Mouse (Mus musculus) embryonic facial prominence, embryonic 13.5 days (tissue): Measurements from ENCODE around the gene Fkbp7. TPM values are rescaled to one million over a fixed set of nuclear protein-coding genes. Genes with fewer than 3 reads are reported as not detected.

Experiments
- ATAC-seq: fragments of 200-750 bp; cut with Nextera tagmentation; 2 replicates; pipeline ENCODE4 v1.8.0; 2017; ENCODE audit warnings: low read depth; ENCODE audit not compliant: insufficient number of reproducible peaks, insufficient read depth, low FRiP score, low TSS enrichment
- H3K27ac ChIP-seq: fragments of 300-500 bp; sonication (generic); 2 replicates; pipeline ENCODE4 v1.5.1; 2015; ENCODE audit warnings: moderate library complexity, mild to moderate bottlenecking, inconsistent platforms
- H3K27me3 ChIP-seq: fragments of 300-500 bp; sonication (generic); 2 replicates; pipeline ENCODE4 v1.6.1; 2015; ENCODE audit warnings: mild to moderate bottlenecking, inconsistent platforms
- H3K36me3 ChIP-seq: fragments of 300-500 bp; sonication (generic); 2 replicates; pipeline ENCODE4 v1.6.1; 2015; ENCODE audit warnings: mild to moderate bottlenecking, inconsistent platforms
- H3K4me1 ChIP-seq: fragments of 300-500 bp; sonication (generic); 2 replicates; pipeline ENCODE4 v1.6.1; 2015; ENCODE audit warnings: inconsistent platforms
- H3K4me2 ChIP-seq: fragments of 300-500 bp; sonication (generic); 2 replicates; pipeline ENCODE4 v1.6.1; 2015; ENCODE audit warnings: moderate library complexity, mild to moderate bottlenecking, inconsistent platforms
- H3K4me3 ChIP-seq: fragments of 300-500 bp; sonication (generic); 2 replicates; pipeline ENCODE4 v1.5.1; 2015; ENCODE audit warnings: mild to moderate bottlenecking, inconsistent platforms
- H3K9ac ChIP-seq: fragments of 300-500 bp; sonication (generic); 2 replicates; pipeline ENCODE4 v1.6.1; 2015; ENCODE audit warnings: mild to moderate bottlenecking, inconsistent platforms
- H3K9me3 ChIP-seq: fragments of 300-500 bp; sonication (generic); 2 replicates; pipeline ENCODE4 v1.6.1; 2016; ENCODE audit warnings: inconsistent platforms
- WGBS: fragments of 180-500 bp; shearing (Covaris S2); methylation state at CpG from one replicate; pipeline ENCODE4 v1.1.7; 2015; ENCODE audit warnings: mixed read lengths; 5-methylcytosine and 5-hydroxymethylcytosine counted together
- polyA plus RNA-seq: library from polyadenylated mRNA; unstranded; fragments of >200 nt; fragmentation: Nextera tagmentation; extraction: Ambion mirVana; gene quantifications from 2 replicates; pipeline ENCODE4 v1.2.1, GENCODE M21; 2015

Fkbp7 gene
- polyA plus RNA-seq: 95.8 and 104 TPM in 2 replicates

- peak within 1 kb of the TSS; percentile 56 for H3K4me3 ChIP-seq
- ATAC-seq: peak; percentile 92
- no peaks in the 10 kb centered on the region for H3K9me3 ChIP-seq
- H3K9ac ChIP-seq: peak within 1 kb of the TSS; percentile 76
- H3K36me3 ChIP-seq: peaks cover 4% of the 10 kb centered on the region; the same call in 1 of the 2 replicates
- peak within 1 kb of the TSS; percentile 69 for H3K4me2 ChIP-seq
- H3K4me1 ChIP-seq: peaks cover 26% of the 10 kb centered on the region
- under 1% methylated on average over 17 of the region's 17 CpGs for WGBS
- H3K27me3 ChIP-seq: no peaks in the 10 kb centered on the region
- peak within 1 kb of the TSS; percentile 83 for H3K27ac ChIP-seq
Measured at GRCm38 (mm10) chr2:76672966-76673392, at the start of gene Fkbp7. TSS of gene Fkbp7 (minus strand) at chr2:76673116.

- Histone ChIP-seq H3K4me2 (no peak overlapping the region), H3K36me3 (peaks cover 11% of the 10 kb centered on the region; the same call in 1 of the 2 replicates), H3K4me1 (no peaks in the 10 kb centered on the region), H3K9me3 (peaks cover 15% of the 10 kb centered on the region), H3K27ac (no peak overlapping the region), H3K4me3 (no peak overlapping the region), H3K27me3 (no peaks in the 10 kb centered on the region), H3K9ac (no peak overlapping the region)
- 94% methylated on average over 14 of the region's 14 CpGs for WGBS
- ATAC-seq: no peak
Measured at GRCm38 (mm10) chr2:76719650-76720049, 46.7 kb upstream of the Fkbp7 start.

GRCm38 (mm10) chr2:76714984-76715383, 42.1 kb upstream of the Fkbp7 start:
- peaks cover 32% of the 10 kb centered on the region for H3K9me3 ChIP-seq

GRCm38 (mm10) chr2:76708512-76708911, 35.6 kb upstream of the Fkbp7 start:
- Histone ChIP-seq H3K27ac (no peak overlapping the region), H3K9me3 (peaks cover 41% of the 10 kb centered on the region), H3K27me3 (no peaks in the 10 kb centered on the region), H3K4me3 (no peak overlapping the region), H3K36me3 (peaks cover 39% of the 10 kb centered on the region), H3K4me2 (no peak overlapping the region), H3K4me1 (no peaks in the 10 kb centered on the region), H3K9ac (no peak overlapping the region)
- 96% methylated on average over 3 of the region's 3 CpGs for WGBS
- ATAC-seq: no peak

More at GRCm38 (mm10) chr2:76714984-76715383, 42.1 kb upstream of the Fkbp7 start:
- Histone ChIP-seq H3K4me1 (no peaks in the 10 kb centered on the region), H3K27ac (no peak overlapping the region), H3K9ac (no peak overlapping the region), H3K27me3 (no peaks in the 10 kb centered on the region), H3K4me3 (no peak overlapping the region), H3K36me3 (peaks cover 45% of the 10 kb centered on the region), H3K4me2 (no peak overlapping the region)
- 75% methylated on average over 8 of the region's 8 CpGs for WGBS
- no peak for ATAC-seq

- ATAC-seq: no peak
- no peak overlapping the region for H3K4me3 ChIP-seq
- peaks cover 19% of the 10 kb centered on the region for H3K9me3 ChIP-seq
- no peak overlapping the region for H3K4me2 ChIP-seq
- peaks cover 31% of the 10 kb centered on the region for H3K36me3 ChIP-seq
- no peak overlapping the region for H3K27ac ChIP-seq
- no peaks in the 10 kb centered on the region for H3K27me3 ChIP-seq
- WGBS: 86% methylated on average over 13 of the region's 13 CpGs
- H3K9ac ChIP-seq: no peak overlapping the region
- no peaks in the 10 kb centered on the region for H3K4me1 ChIP-seq
Measured at GRCm38 (mm10) chr2:76705655-76706054, 32.7 kb upstream of the Fkbp7 start.

GRCm38 (mm10) chr2:76702751-76703150, 29.8 kb upstream of the Fkbp7 start:
- no peak for ATAC-seq
- no peak overlapping the region for H3K27ac ChIP-seq

GRCm38 (mm10) chr2:76702188-76702587, 29.3 kb upstream of the Fkbp7 start:
- ATAC-seq: no peak
- H3K9ac ChIP-seq: no peak overlapping the region
- no peak overlapping the region for H3K4me2 ChIP-seq
- H3K9me3 ChIP-seq: no peaks in the 10 kb centered on the region
- 86% methylated on average over 3 of the region's 3 CpGs for WGBS
- H3K36me3 ChIP-seq: peaks cover 37% of the 10 kb centered on the region
- H3K27ac ChIP-seq: no peak overlapping the region
- H3K4me3 ChIP-seq: no peak overlapping the region
- no peaks in the 10 kb centered on the region for H3K4me1 ChIP-seq
- H3K27me3 ChIP-seq: no peaks in the 10 kb centered on the region

More at GRCm38 (mm10) chr2:76702751-76703150, 29.8 kb upstream of the Fkbp7 start:
- H3K4me2 ChIP-seq: no peak overlapping the region
- no peak overlapping the region for H3K9ac ChIP-seq
- H3K36me3 ChIP-seq: peaks cover 32% of the 10 kb centered on the region
- H3K4me3 ChIP-seq: no peak overlapping the region
- 89% methylated on average over 5 of the region's 5 CpGs for WGBS
- H3K9me3 ChIP-seq: no peaks in the 10 kb centered on the region
- no peaks in the 10 kb centered on the region for H3K27me3 ChIP-seq
- H3K4me1 ChIP-seq: no peaks in the 10 kb centered on the region

GRCm38 (mm10) chr2:76695290-76695689, 22.4 kb upstream of the Fkbp7 start:
- Histone ChIP-seq H3K4me3 (no peak overlapping the region), H3K36me3 (peaks cover 75% of the 10 kb centered on the region), H3K4me2 (no peak overlapping the region), H3K27ac (no peak overlapping the region), H3K9ac (no peak overlapping the region), H3K27me3 (no peaks in the 10 kb centered on the region), H3K4me1 (no peaks in the 10 kb centered on the region), H3K9me3 (no peaks in the 10 kb centered on the region)
- no peak for ATAC-seq
- WGBS: 83% methylated on average over 6 of the region's 6 CpGs

GRCm38 (mm10) chr2:76693765-76694164, 20.8 kb upstream of the Fkbp7 start:
- H3K4me2 ChIP-seq: no peak overlapping the region
- no peak for ATAC-seq
- H3K27ac ChIP-seq: no peak overlapping the region
- WGBS: 87% methylated on average over 5 of the region's 5 CpGs
- H3K36me3 ChIP-seq: peaks cover 73% of the 10 kb centered on the region
- H3K9me3 ChIP-seq: no peaks in the 10 kb centered on the region
- H3K4me1 ChIP-seq: no peaks in the 10 kb centered on the region
- no peak overlapping the region for H3K9ac ChIP-seq
- H3K4me3 ChIP-seq: no peak overlapping the region
- H3K27me3 ChIP-seq: no peaks in the 10 kb centered on the region

GRCm38 (mm10) chr2:76690436-76691204, 17.7 kb upstream of the Fkbp7 start:
- H3K4me2 ChIP-seq: no peak overlapping the region
- 81% methylated on average over 12 of the region's 12 CpGs for WGBS
- H3K27me3 ChIP-seq: no peaks in the 10 kb centered on the region

GRCm38 (mm10) chr2:76688162-76688561, 15.2 kb upstream of the Fkbp7 start:
- Histone ChIP-seq H3K4me1 (no peaks in the 10 kb centered on the region), H3K4me2 (no peak overlapping the region), H3K9ac (no peak overlapping the region), H3K4me3 (no peak overlapping the region), H3K9me3 (no peaks in the 10 kb centered on the region), H3K27ac (no peak overlapping the region), H3K36me3 (peaks cover 84% of the 10 kb centered on the region), H3K27me3 (no peaks in the 10 kb centered on the region)
- WGBS: 52% methylated on average over 7 of the region's 7 CpGs
- ATAC-seq: no peak

More at GRCm38 (mm10) chr2:76690436-76691204, 17.7 kb upstream of the Fkbp7 start:
- ATAC-seq: no peak
- Histone ChIP-seq H3K4me1 (no peaks in the 10 kb centered on the region), H3K36me3 (peaks cover 83% of the 10 kb centered on the region), H3K27ac (no peak overlapping the region), H3K4me3 (no peak overlapping the region), H3K9ac (no peak overlapping the region), H3K9me3 (no peaks in the 10 kb centered on the region)

GRCm38 (mm10) chr2:76687608-76688007, 14.7 kb upstream of the Fkbp7 start:
- H3K9ac ChIP-seq: no peak overlapping the region
- peaks cover 84% of the 10 kb centered on the region for H3K36me3 ChIP-seq
- no peak overlapping the region for H3K4me3 ChIP-seq
- no peak overlapping the region for H3K27ac ChIP-seq
- no peaks in the 10 kb centered on the region for H3K4me1 ChIP-seq
- no peaks in the 10 kb centered on the region for H3K27me3 ChIP-seq
- ATAC-seq: no peak
- 79% methylated on average over 3 of the region's 3 CpGs for WGBS
- H3K4me2 ChIP-seq: no peak overlapping the region
- H3K9me3 ChIP-seq: no peaks in the 10 kb centered on the region
